Mouse (Mus musculus) midbrain, postnatal 0 days (tissue): Measurements from ENCODE around the gene C130050O18Rik. TPM values are rescaled to one million over a fixed set of nuclear protein-coding genes. Genes with fewer than 3 reads are reported as not detected.
"Not testable (repeated sequence)": the region's sequence is repeated elsewhere in the genome, so short reads cannot be mapped to it uniquely, and the experiment has no call there.

ENCODE experiments used
- ATAC-seq: fragments of 200-750 bp; cut with Nextera tagmentation; 2 replicates; pipeline ENCODE4 v1.8.0; 2017; ENCODE audit warnings: moderate number of reproducible peaks, mild to moderate bottlenecking, moderate TSS enrichment, moderate library complexity; ENCODE audit not compliant: low FRiP score
- DNase-seq: peaks from one replicate; pipeline ENCODE4 v3.0.0-alpha.2; 2015; ENCODE audit warnings: low spot score
- H3K27ac ChIP-seq: fragments of 300-500 bp; sonication (generic); 2 replicates; pipeline ENCODE4 v1.5.1; 2014; ENCODE audit warnings: low read depth, mild to moderate bottlenecking, low read length, mixed read lengths
- H3K27me3 ChIP-seq: fragments of 300-500 bp; sonication (generic); 2 replicates; pipeline ENCODE4 v1.6.1; 2014; ENCODE audit warnings: low read length, control low read depth, mixed read lengths; ENCODE audit not compliant: insufficient read depth
- H3K36me3 ChIP-seq: fragments of 300-500 bp; sonication (generic); 2 replicates; pipeline ENCODE4 v1.6.1; 2014; ENCODE audit warnings: low read length, control low read depth, mixed read lengths; ENCODE audit not compliant: insufficient read depth
- H3K4me1 ChIP-seq: fragments of 300-500 bp; sonication (generic); 2 replicates; pipeline ENCODE4 v1.6.1; 2014; ENCODE audit warnings: mild to moderate bottlenecking, control low read depth, antibody characterized with exemption, low read length, mixed read lengths; ENCODE audit not compliant: insufficient read depth
- H3K4me2 ChIP-seq: fragments of 300-500 bp; sonication (generic); 2 replicates; pipeline ENCODE4 v1.6.1; 2014; ENCODE audit warnings: low read depth, mild to moderate bottlenecking, low read length, mixed read lengths; ENCODE audit not compliant: poor library complexity, severe bottlenecking
- H3K4me3 ChIP-seq: fragments of 300-500 bp; sonication (generic); 2 replicates; pipeline ENCODE4 v1.5.1; 2014; ENCODE audit warnings: low read depth, mild to moderate bottlenecking, low read length, moderate library complexity
- H3K9ac ChIP-seq: fragments of 300-500 bp; sonication (generic); replicated peaks from 2 replicates; pipeline ENCODE4 v1.6.1; 2014; ENCODE audit warnings: mild to moderate bottlenecking, low read length, moderate library complexity, mixed read lengths; ENCODE audit not compliant: poor library complexity, severe bottlenecking
- H3K9me3 ChIP-seq: fragments of 300-500 bp; sonication (generic); 2 replicates; pipeline ENCODE4 v1.6.1; 2016; ENCODE audit warnings: low read length, control low read depth
- CTCF ChIP-seq: IDR thresholded peaks from 2 replicates; pipeline ENCODE4 v1.5.1; 2016; ENCODE audit warnings: antibody characterized with exemption, mild to moderate bottlenecking
- WGBS: fragments of 180-500 bp; shearing (Covaris S2); extraction: QIAGEN DNeasy Blood & Tissue Kit; methylation state at CpG from one replicate; pipeline ENCODE4 v1.1.7; 2014; 5-methylcytosine and 5-hydroxymethylcytosine counted together
- polyA plus RNA-seq: library from polyadenylated mRNA; unstranded; fragments of >200 nt; fragmentation: Nextera tagmentation; extraction: Ambion mirVana; gene quantifications from 2 replicates; pipeline ENCODE4 v1.2.1, GENCODE M21; 2015
- total RNA-seq: library from RNA; depleted of rRNA; stranded (reverse); fragments of >200 nt; gene quantifications from 2 replicates; pipeline ENCODE4 v1.2.3, GENCODE M21; 2014

The C130050O18Rik gene
- total and polyA plus RNA-seq, 2 experiments from 2014 or later = not detected

- no peak overlapping the region for H3K4me2 ChIP-seq
- no peaks in the 10 kb centered on the region for H3K9me3 ChIP-seq
- H3K27me3 ChIP-seq = no peaks in the 10 kb centered on the region
- H3K9ac ChIP-seq = no peak overlapping the region
- no peak overlapping the region for H3K4me3 ChIP-seq
- H3K36me3 ChIP-seq = peaks cover 6% of the 10 kb centered on the region
- WGBS = 86% methylated on average over 10 of the region's 10 CpGs
- no peaks in the 10 kb centered on the region; the same call in 1 of the 2 replicates for H3K4me1 ChIP-seq
- ATAC-seq = no peak
- no peak for TF ChIP-seq CTCF
- H3K27ac ChIP-seq = 0 out of 2 replicates have a peak overlapping the region, but pooled peaks have one; percentile 63
- DNase-seq = peak; percentile 67
Observed at GRCm38 (mm10) chr5:139387329-139388194, 17.5 kb upstream of the C130050O18Rik start.

GRCm38 (mm10) chr5:139388195-139388570 is 16.9 kb upstream of the C130050O18Rik start:
- Histone ChIP-seq H3K4me2 (no peak overlapping the region), H3K27me3 (no peaks in the 10 kb centered on the region), H3K4me3 (no peak overlapping the region), H3K9ac (no peak overlapping the region), H3K36me3 (peaks cover 7% of the 10 kb centered on the region), H3K4me1 (no peaks in the 10 kb centered on the region; the same call in 1 of the 2 replicates), H3K27ac (peak overlapping the region; percentile 63; the same call in 1 of the 2 replicates), H3K9me3 (no peaks in the 10 kb centered on the region)
- TF ChIP-seq CTCF = no peak
- 80% methylated on average over 4 of the region's 4 CpGs for WGBS
- ATAC-seq (no peak), DNase-seq (no peak)

- Histone ChIP-seq H3K9ac (no peak overlapping the region), H3K27me3 (no peaks in the 10 kb centered on the region), H3K27ac (peak overlapping the region; percentile 63), H3K9me3 (no peaks in the 10 kb centered on the region), H3K4me3 (no peak overlapping the region), H3K4me1 (no peaks in the 10 kb centered on the region; the same call in 1 of the 2 replicates), H3K36me3 (peaks cover 7% of the 10 kb centered on the region), H3K4me2 (no peak overlapping the region)
- 67% methylated on average over 17 of the region's 17 CpGs for WGBS
- ATAC-seq (peak; percentile 68), DNase-seq (peak; percentile 71)
- no peak for TF ChIP-seq CTCF
Observed at GRCm38 (mm10) chr5:139388694-139389675, 16.1 kb upstream of the C130050O18Rik start.

- Histone ChIP-seq H3K9me3 (no peaks in the 10 kb centered on the region), H3K27me3 (no peaks in the 10 kb centered on the region), H3K4me2 (no peak overlapping the region), H3K4me3 (no peak overlapping the region), H3K27ac (peak overlapping the region; percentile 63), H3K4me1 (no peaks in the 10 kb centered on the region; the same call in 1 of the 2 replicates), H3K9ac (no peak overlapping the region), H3K36me3 (peaks cover 7% of the 10 kb centered on the region)
- TF ChIP-seq CTCF = no peak
- DNase-seq (peak; percentile 67), ATAC-seq (peak; percentile 63)
- 48% methylated on average over 6 of the region's 6 CpGs for WGBS
Observed at GRCm38 (mm10) chr5:139389676-139390061, 15.4 kb upstream of the C130050O18Rik start.

- not testable (repeated sequence) for H3K4me2 ChIP-seq, H3K27ac ChIP-seq, H3K4me1 ChIP-seq, H3K9me3 ChIP-seq, H3K9ac ChIP-seq, H3K27me3 ChIP-seq, H3K4me3 ChIP-seq, ATAC-seq, DNase-seq, H3K36me3 ChIP-seq
- 78% methylated on average over 5 of the region's 5 CpGs for WGBS
Observed at GRCm38 (mm10) chr5:139390324-139391119, 14.6 kb upstream of the C130050O18Rik start.
